Mouse (Mus musculus) layer of hippocampus, adult 11-12 months (tissue): Measurements from ENCODE around the gene Dnttip2.

Experiments
- DNase-seq: peaks from one replicate; pipeline ENCODE4 v3.0.0; 2022; ENCODE audit warnings: low spot score

Dnttip2 gene

DNA sequence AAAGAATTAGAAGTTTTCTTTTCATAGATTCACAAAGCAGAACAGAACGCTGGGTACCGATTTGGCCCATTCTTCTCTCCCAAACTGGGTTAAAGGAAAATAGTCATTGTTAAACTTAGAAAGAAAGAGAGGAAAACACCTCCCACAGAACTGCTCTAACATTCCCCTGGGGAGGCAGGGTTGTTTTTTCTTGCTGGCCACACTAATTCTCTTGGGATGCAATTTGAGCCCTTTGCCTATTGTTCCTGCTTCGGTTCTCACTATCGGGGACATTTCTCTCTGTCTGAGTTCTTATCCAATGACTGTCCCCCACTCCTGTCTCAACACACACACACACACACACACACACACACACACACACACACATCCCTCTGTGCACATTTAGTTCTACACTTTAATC is 59.3 kb downstream of the Dnttip2 start:
- DNase-seq, result no peak

DNA sequence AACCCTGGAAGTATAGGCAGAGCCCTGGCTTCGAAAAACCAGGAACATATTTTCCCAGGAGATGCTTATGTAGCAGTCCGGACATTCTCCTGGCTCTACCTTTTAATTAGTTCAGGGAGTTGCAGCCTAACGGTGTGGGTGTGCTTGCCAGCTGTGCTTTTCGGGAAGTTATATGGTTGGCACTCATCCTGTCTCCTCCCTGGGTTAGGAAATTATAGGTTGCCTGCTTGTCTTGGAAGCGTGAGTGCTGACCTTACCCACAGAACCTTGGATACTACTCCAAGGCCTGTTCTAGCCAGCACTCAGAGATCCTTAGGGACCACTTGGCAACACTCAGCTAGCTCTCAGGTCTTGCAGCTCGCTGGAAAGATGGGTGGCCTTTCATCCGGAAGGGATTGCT is 59.7 kb downstream of the Dnttip2 start:
- no peak for DNase-seq

- DNase-seq, result no peak
Observed at GRCm38 (mm10) chr3:122334375-122334774, 60.2 kb downstream of the Dnttip2 start.
